Mouse (Mus musculus) myocyte (in vitro differentiated cells): ENCODE results near the gene Eya3. TPM values are rescaled to one million over a fixed set of nuclear protein-coding genes. Genes with fewer than 3 reads are reported as not detected.

Source experiments
- H3K27me3 ChIP-seq: one replicate; pipeline ENCODE4 v1.6.1; 2011; ENCODE audit not compliant: control insufficient read depth, insufficient read depth, insufficient read length
- H3K36me3 ChIP-seq: one replicate; pipeline ENCODE4 v1.6.1; 2011; ENCODE audit not compliant: control insufficient read depth, insufficient read depth
- H3K4me2 ChIP-seq: one replicate; pipeline ENCODE4 v1.6.1; 2011; ENCODE audit warnings: low read depth, control low read depth
- H3K4me3 ChIP-seq: one replicate; pipeline ENCODE4 v1.5.1; 2011; ENCODE audit warnings: mild to moderate bottlenecking, control low read depth, moderate library complexity
- H3K79me2 ChIP-seq: one replicate; pipeline ENCODE4 v1.6.1; 2011; ENCODE audit not compliant: control insufficient read depth, insufficient read depth
- H3ac ChIP-seq: one replicate; pipeline ENCODE4 v1.6.1; 2011; ENCODE audit not compliant: control insufficient read depth, insufficient read length
- CEBPB ChIP-seq: IDR thresholded peaks from 2 replicates; pipeline ENCODE4 v1.6.1; 2011; ENCODE audit warnings: mild to moderate bottlenecking, moderate library complexity; ENCODE audit not compliant: poor library complexity, insufficient read depth, severe bottlenecking
- E2F4 ChIP-seq: IDR thresholded peaks from one replicate; pipeline ENCODE4 v1.6.1; 2011; ENCODE audit warnings: mild to moderate bottlenecking, control low read depth, moderate library complexity; ENCODE audit not compliant: insufficient read depth
- MAX ChIP-seq: IDR thresholded peaks from one replicate; pipeline ENCODE4 v1.6.1; 2011; ENCODE audit warnings: low read depth, mild to moderate bottlenecking, control low read depth
- MYOD1 ChIP-seq, 3 experiments: IDR thresholded peaks; one replicate each; pipeline ENCODE4 v1.6.1; 2011; ENCODE audit warnings: control low read depth in 2 of 3, low read depth in 2 of 3, mild to moderate bottlenecking in 2 of 3, moderate library complexity in 1 of 3; ENCODE audit not compliant: insufficient read length in 2 of 3, control insufficient read depth in 1 of 3
- MYOG ChIP-seq, 3 experiments: IDR thresholded peaks; one replicate each; pipeline ENCODE4 v1.6.1; 2011; ENCODE audit warnings: control low read depth in 2 of 3, low read depth in 2 of 3, mild to moderate bottlenecking in 2 of 3; ENCODE audit not compliant: insufficient read length in 2 of 3, control insufficient read depth in 1 of 3, insufficient read depth in 1 of 3
- POLR2A ChIP-seq: IDR thresholded peaks from one replicate; pipeline ENCODE4 v1.6.1; 2011; ENCODE audit warnings: low read depth, mild to moderate bottlenecking, control low read depth, moderate library complexity; ENCODE audit not compliant: insufficient read length
- POLR2AphosphoS2 ChIP-seq: IDR thresholded peaks from one replicate; pipeline ENCODE4 v1.6.1; 2011; ENCODE audit warnings: low read depth, control low read depth; ENCODE audit not compliant: insufficient read length
- REST ChIP-seq: IDR thresholded peaks from one replicate; pipeline ENCODE4 v1.6.1; 2011; ENCODE audit warnings: mild to moderate bottlenecking, control low read depth, moderate library complexity; ENCODE audit not compliant: insufficient read depth, insufficient read length
- SRF ChIP-seq: IDR thresholded peaks from one replicate; pipeline ENCODE4 v1.6.1; 2011; ENCODE audit warnings: low read depth; ENCODE audit not compliant: control insufficient read depth, insufficient read length
- TCF12 ChIP-seq: IDR thresholded peaks from one replicate; pipeline ENCODE4 v1.6.1; 2011; ENCODE audit warnings: mild to moderate bottlenecking, control low read depth; ENCODE audit not compliant: poor library complexity, insufficient read depth, severe bottlenecking
- TCF3 ChIP-seq: IDR thresholded peaks from one replicate; pipeline ENCODE4 v1.6.1; 2011; ENCODE audit warnings: low read depth, control low read depth; ENCODE audit not compliant: insufficient read length
- USF1 ChIP-seq: IDR thresholded peaks from one replicate; pipeline ENCODE4 v1.6.1; 2011; ENCODE audit warnings: low read depth, mild to moderate bottlenecking, control low read depth, moderate library complexity
- polyA plus RNA-seq: library from polyadenylated mRNA; unstranded; fragments of >200 nt; fragmentation: generic; extraction: Trizol; gene quantifications from one replicate; pipeline ENCODE4 v1.2.1, GENCODE M21; 2012; ENCODE audit warnings: missing spikeins

The Eya3 gene
- polyA plus RNA-seq, 1 experiment: 22.2 TPM

DNA sequence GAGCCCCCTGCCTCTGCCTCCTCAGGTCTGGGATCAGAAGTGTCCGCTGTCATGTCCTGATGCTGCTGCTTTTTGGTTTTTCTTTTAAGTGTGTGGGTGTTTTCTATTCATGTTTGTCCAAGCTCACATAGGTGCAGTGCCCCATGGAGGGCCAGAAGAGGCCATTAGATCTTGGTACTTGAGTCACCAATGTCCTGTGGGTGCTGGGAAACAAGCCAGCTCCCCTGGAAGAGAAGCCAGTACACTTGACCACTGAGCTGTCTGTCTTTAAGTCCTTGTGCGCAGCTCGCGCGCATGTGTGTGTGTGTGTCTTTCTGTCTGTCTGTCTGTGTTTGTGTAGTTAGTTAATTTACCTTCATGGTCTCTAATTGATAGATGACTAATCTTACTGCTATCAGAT is 63.3 kb downstream of the Eya3 start:
- Histone ChIP-seq H3K79me2 (no peaks in the 10 kb centered on the region), H3K4me2 (no peak overlapping the region), H3K4me3 (no peak overlapping the region), H3K27me3 (no peaks in the 10 kb centered on the region), H3K36me3 (peaks cover 62% of the 10 kb centered on the region), H3ac (no peak overlapping the region)
- no peak for TF ChIP-seq POLR2A
- TF ChIP-seq SRF: no peak
- TF ChIP-seq USF1: no peak
- no peak for TF ChIP-seq REST
- TF ChIP-seq POLR2AphosphoS2: no peak
- TF ChIP-seq MYOD1 (IDR thresholded peaks at IDR 0.05; ENCODE audit: control insufficient read depth in 1 of 3, insufficient read length in 2 of 3, low read depth in 2 of 3): no peak
- TF ChIP-seq E2F4: no peak
- no peak for TF ChIP-seq MAX
- no peak for TF ChIP-seq TCF3
- no peak for TF ChIP-seq MYOG (IDR thresholded peaks at IDR 0.05; ENCODE audit: control insufficient read depth in 1 of 3, insufficient read depth in 1 of 3, insufficient read length in 2 of 3, low read depth in 2 of 3)

GRCm38 (mm10) chr4:132706885-132707284 is 68.1 kb downstream of the Eya3 start:
- Histone ChIP-seq H3ac (no peak overlapping the region), H3K27me3 (no peaks in the 10 kb centered on the region), H3K4me3 (no peak overlapping the region), H3K4me2 (no peak overlapping the region), H3K36me3 (peaks cover 55% of the 10 kb centered on the region), H3K79me2 (no peaks in the 10 kb centered on the region)
- TF ChIP-seq USF1: no peak
- no peak for TF ChIP-seq REST

DNA sequence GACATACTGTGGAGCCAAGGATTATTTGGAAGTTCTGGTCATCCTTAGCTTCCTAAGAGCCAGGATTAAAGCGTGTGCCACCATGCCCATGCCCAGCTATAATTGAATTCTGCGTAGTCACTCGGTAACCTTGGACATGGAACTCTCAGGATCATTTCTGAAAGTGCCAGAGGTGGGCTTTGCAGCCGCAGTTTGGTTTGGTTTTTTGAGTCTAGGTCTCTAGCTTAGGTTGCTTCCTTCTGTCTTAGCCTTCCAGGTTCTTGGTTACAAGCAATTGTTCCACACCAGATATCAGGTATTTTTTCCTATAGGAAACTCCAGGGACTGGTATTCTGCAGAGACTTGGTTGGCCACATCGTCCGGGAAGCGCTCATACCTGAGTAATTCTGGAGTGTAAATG is 74.4 kb downstream of the Eya3 start:
- Histone ChIP-seq H3ac (no peak overlapping the region), H3K79me2 (no peaks in the 10 kb centered on the region), H3K4me3 (no peak overlapping the region), H3K4me2 (no peak overlapping the region), H3K36me3 (peaks cover 27% of the 10 kb centered on the region), H3K27me3 (no peaks in the 10 kb centered on the region)
- TF ChIP-seq TCF3 (no peak), MYOD1 (IDR thresholded peaks at IDR 0.05; ENCODE audit: control insufficient read depth in 1 of 3, insufficient read length in 2 of 3, low read depth in 2 of 3) (no peak), MAX (no peak), POLR2A (no peak), MYOG (IDR thresholded peaks at IDR 0.05; ENCODE audit: control insufficient read depth in 1 of 3, insufficient read depth in 1 of 3, insufficient read length in 2 of 3, low read depth in 2 of 3) (no peak), E2F4 (no peak), USF1 (no peak), CEBPB (no peak), SRF (no peak), TCF12 (no peak), POLR2AphosphoS2 (no peak), REST (no peak)

- H3ac ChIP-seq: no peak overlapping the region
- peaks cover 37% of the 10 kb centered on the region for H3K36me3 ChIP-seq
- H3K4me3 ChIP-seq: no peak overlapping the region
- no peaks in the 10 kb centered on the region for H3K79me2 ChIP-seq
- no peaks in the 10 kb centered on the region for H3K27me3 ChIP-seq
- no peak overlapping the region for H3K4me2 ChIP-seq
- TF ChIP-seq POLR2A (no peak), SRF (no peak), USF1 (no peak), TCF12 (no peak)
Measured at GRCm38 (mm10) chr4:132718251-132718650, 79.5 kb downstream of the Eya3 start.

- no peak for TF ChIP-seq POLR2A
- no peak for TF ChIP-seq TCF12
- TF ChIP-seq POLR2AphosphoS2: no peak
- TF ChIP-seq USF1: no peak
- TF ChIP-seq MAX: no peak
- TF ChIP-seq CEBPB: no peak
- no peak for TF ChIP-seq MYOD1 (IDR thresholded peaks at IDR 0.05; ENCODE audit: control insufficient read depth in 1 of 3, insufficient read length in 2 of 3, low read depth in 2 of 3)
- TF ChIP-seq SRF: no peak
- TF ChIP-seq REST: no peak
- TF ChIP-seq MYOG (IDR thresholded peaks at IDR 0.05; ENCODE audit: control insufficient read depth in 1 of 3, insufficient read depth in 1 of 3, insufficient read length in 2 of 3, low read depth in 2 of 3): no peak
- Histone ChIP-seq H3K4me2 (no peak overlapping the region), H3ac (no peak overlapping the region), H3K4me3 (no peak overlapping the region), H3K36me3 (no peaks in the 10 kb centered on the region), H3K79me2 (no peaks in the 10 kb centered on the region), H3K27me3 (no peaks in the 10 kb centered on the region)
Measured at GRCm38 (mm10) chr4:132728233-132728632, 89.4 kb downstream of the Eya3 start.
